ENCODE assay signal across 8 mouse cellular contexts in the genomic region with DNA sequence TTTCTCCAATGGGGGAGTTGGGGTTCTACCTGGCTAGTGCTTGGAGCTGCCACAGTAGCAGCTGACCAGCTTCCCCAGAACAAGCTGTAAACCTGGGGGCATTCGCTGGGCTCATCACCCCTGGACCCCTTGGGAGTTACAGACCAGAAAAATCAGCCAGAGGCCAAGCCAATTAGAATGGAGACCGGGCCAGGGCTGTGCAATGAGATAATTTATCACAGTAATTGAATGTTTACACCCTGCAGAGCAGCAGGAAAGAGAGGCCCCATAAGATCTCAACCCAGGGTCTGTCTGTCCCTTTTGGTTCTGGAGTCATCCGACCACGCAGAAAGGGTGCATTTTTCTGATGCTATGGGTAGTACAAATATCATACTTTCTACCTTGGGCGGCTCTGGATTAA. TPM values are rescaled to one million over a fixed set of nuclear protein-coding genes. Genes with fewer than 3 reads are reported as not detected.
DNase-seq lines count a peak whose midpoint lies in the region; ATAC-seq and TF ChIP-seq lines count a peak whose summit lies in the region.

No protein-coding gene starts in this region.

- no peak overlapping the region for H3K27ac ChIP-seq in kidney, embryonic 16.5 days (ENCODE audit: low read length)
- H3K27ac ChIP-seq in hindbrain, postnatal 0 days = no peak overlapping the region

- H3K9me3 ChIP-seq in kidney, embryonic 16.5 days (ENCODE audit: low read length) = no peaks in the 10 kb centered on the region
- no peaks in the 10 kb centered on the region for H3K9me3 ChIP-seq in hindbrain, postnatal 0 days (ENCODE audit: low read length)

- peak overlapping the region; percentile 98 for H3ac ChIP-seq in myocyte (ENCODE audit: control insufficient read depth, insufficient read length)

- peaks cover 76% of the 10 kb centered on the region for H3K4me1 ChIP-seq in kidney, embryonic 16.5 days (ENCODE audit: insufficient read depth, low read length)
- H3K4me1 ChIP-seq in hindbrain, postnatal 0 days (ENCODE audit: insufficient read depth, low read length) = peaks cover 48% of the 10 kb centered on the region

- H3K9ac ChIP-seq in kidney, embryonic 16.5 days (replicated peaks; ENCODE audit: low read length) = peak overlapping the region; percentile 88
- peak overlapping the region; percentile 92; the same call in 1 of the 2 replicates for H3K9ac ChIP-seq in hindbrain, postnatal 0 days (replicated peaks; ENCODE audit: low read length)

- WGBS in kidney, embryonic 16.5 days = 14% methylated on average over 5 of the region's 5 CpGs
- WGBS in hindbrain, postnatal 0 days = 21% methylated on average over 5 of the region's 5 CpGs

- H3K36me3 ChIP-seq in kidney, embryonic 16.5 days (ENCODE audit: insufficient read depth, low read length) = no peaks in the 10 kb centered on the region
- H3K36me3 ChIP-seq in hindbrain, postnatal 0 days (ENCODE audit: insufficient read depth, low read length) = no peaks in the 10 kb centered on the region
- no peaks in the 10 kb centered on the region for H3K36me3 ChIP-seq in myocyte (ENCODE audit: control insufficient read depth, insufficient read depth)

- H3K79me2 ChIP-seq in myocyte (ENCODE audit: control insufficient read depth, insufficient read depth) = peaks cover 75% of the 10 kb centered on the region

- peak overlapping the region; percentile 73 for H3K4me2 ChIP-seq in kidney, embryonic 16.5 days (replicated peaks; ENCODE audit: low read depth, low read length)
- peak overlapping the region; percentile 97 for H3K4me2 ChIP-seq in hindbrain, postnatal 0 days (ENCODE audit: low read depth, low read length)
- peak overlapping the region; percentile 93 for H3K4me2 ChIP-seq in myocyte (ENCODE audit: low read depth)

- TF ChIP-seq CTCF in hindbrain, postnatal 0 days (IDR thresholded peaks at IDR 0.05; ENCODE audit: low read depth) = no peak

- no peaks in the 10 kb centered on the region for H3K27me3 ChIP-seq in kidney, embryonic 16.5 days (ENCODE audit: insufficient read depth, low read length)
- H3K27me3 ChIP-seq in hindbrain, postnatal 0 days (ENCODE audit: insufficient read depth, low read length) = no peaks in the 10 kb centered on the region
- H3K27me3 ChIP-seq in myocyte (ENCODE audit: control insufficient read depth, insufficient read depth, insufficient read length) = no peaks in the 10 kb centered on the region

- DNase-seq in kidney, adult 18-20 months = no peak
- peak; percentile 34 for DNase-seq in c-Kit-positive CD71-positive TER-119-positive erythroid progenitor cells, embryonic 14.5 days (ENCODE audit: low spot score)
- DNase-seq in hindbrain, postnatal 0 days (ENCODE audit: low spot score) = no peak
- no peak for DNase-seq in layer of hippocampus, postnatal 36 days
- DNase-seq in testis, postnatal 14 days (ENCODE audit: low spot score) = no peak
- DNase-seq in thymus, postnatal 0 days (ENCODE audit: low spot score) = no peak

- H3K4me3 ChIP-seq in kidney, embryonic 16.5 days (ENCODE audit: low read length) = peak overlapping the region; percentile 75
- H3K4me3 ChIP-seq in hindbrain, postnatal 0 days (ENCODE audit: low read length) = peak overlapping the region; percentile 77
- H3K4me3 ChIP-seq in myocyte = peak overlapping the region; percentile 71

- no peak for TF ChIP-seq POLR2A in myocyte (IDR thresholded peaks at IDR 0.05; ENCODE audit: insufficient read length, low read depth)

- no peak for ATAC-seq in kidney, embryonic 16.5 days (ENCODE audit: low FRiP score, low TSS enrichment)
- no peak for ATAC-seq in hindbrain, postnatal 0 days

TF ChIP-seq in myocyte, 11 proteins besides CTCF, POLR2A, EP300 and RAD21:
- TF ChIP-seq SRF (IDR thresholded peaks at IDR 0.05; ENCODE audit: control insufficient read depth, insufficient read length, low read depth) = no peak
- TF ChIP-seq MYOD1 (IDR thresholded peaks at IDR 0.05; ENCODE audit: control insufficient read depth in 1 of 3, insufficient read length in 2 of 3, low read depth in 2 of 3) = no peak
- no peak for TF ChIP-seq TCF3 (IDR thresholded peaks at IDR 0.05; ENCODE audit: insufficient read length, low read depth)

RNA-seq across cellular contexts. Expression of a gene that starts 26.9 kb away (rescaled TPM):
- polyA plus RNA-seq in kidney, embryonic 16.5 days (2015; fragmentation: Nextera tagmentation; extraction: Ambion mirVana) = 8.6 and 9.3 TPM in 2 replicates
- total RNA-seq in hindbrain, postnatal 0 days (2014; rRNA removed) = 9.3 and 11.5 TPM in 2 replicates
- 2.7 and 3.0 TPM in 2 replicates for polyA plus RNA-seq in hindbrain, postnatal 0 days (2015; fragmentation: Nextera tagmentation; extraction: Ambion mirVana)
- 13.7 TPM for polyA plus RNA-seq in myocyte (2012; fragmentation: generic; extraction: Trizol)
- 10 to 100 TPM; 21.0 to 24.1 TPM for total RNA-seq in layer of hippocampus, postnatal 36 days (2021)
- polyA plus RNA-seq in thymus, postnatal 0 days (2015; fragmentation: Nextera tagmentation; extraction: Ambion mirVana) = 5.1 and 6.3 TPM in 2 replicates

RNA-seq across cellular contexts. Expression of a gene that starts 43.5 kb away (rescaled TPM):
- polyA plus RNA-seq in kidney, embryonic 16.5 days (2015; fragmentation: Nextera tagmentation; extraction: Ambion mirVana) = 1.1 and 1.2 TPM in 2 replicates
- total RNA-seq in hindbrain, postnatal 0 days (2014; rRNA removed) = 2.5 and 3.8 TPM in 2 replicates
- 4.2 and 4.5 TPM in 2 replicates for polyA plus RNA-seq in hindbrain, postnatal 0 days (2015; fragmentation: Nextera tagmentation; extraction: Ambion mirVana)
- 0.46 TPM for polyA plus RNA-seq in myocyte (2012; fragmentation: generic; extraction: Trizol)
- 1 to 10 TPM; 2.3 to 2.8 TPM for total RNA-seq in layer of hippocampus, postnatal 36 days (2021)
- polyA plus RNA-seq in thymus, postnatal 0 days (2015; fragmentation: Nextera tagmentation; extraction: Ambion mirVana) = 0.18 and 0.22 TPM in 2 replicates
